Comparison of ENCODE assay signal across 19 mouse cellular contexts in genomic region chr11:69149728-69150127, GRCm38 (mm10). TPM values are rescaled to one million over a fixed set of nuclear protein-coding genes. Genes with fewer than 3 reads are reported as not detected.
DNase-seq lines count a peak whose midpoint lies in the region; ATAC-seq and TF ChIP-seq lines count a peak whose summit lies in the region.
"Had no signal": no experiment of that assay in that cellular context is flagged by ENCODE, and none has a peak within 500 bp of the region (broad histone marks: within the 10 kb centered on the region; RNA-seq: fewer than 3 reads in every experiment).

No protein-coding gene starts in this region.

- H3K79me2 ChIP-seq in myocyte (ENCODE audit: control insufficient read depth, insufficient read depth), result no peaks in the 10 kb centered on the region

- H3K27me3 ChIP-seq in embryonic facial prominence, embryonic 13.5 days, result 0 out of 2 replicates have a peak, but pooled peaks cover 7% of the 10 kb centered on the region
- peaks cover 35% of the 10 kb centered on the region for H3K27me3 ChIP-seq in embryonic facial prominence, embryonic 10.5 days (replicated peaks; ENCODE audit: low read depth, poor library complexity, severe bottlenecking)
- peaks cover 9% of the 10 kb centered on the region; the same call in 1 of the 2 replicates for H3K27me3 ChIP-seq in lung, embryonic 16.5 days (ENCODE audit: control insufficient read depth, insufficient read depth, low read depth, low read length)
- peaks cover 19% of the 10 kb centered on the region for H3K27me3 ChIP-seq in myocyte (ENCODE audit: control insufficient read depth, insufficient read depth, insufficient read length)

- peak overlapping the region; percentile 51; the same call in 1 of the 2 replicates for H3K9ac ChIP-seq in embryonic facial prominence, embryonic 13.5 days
- 0 out of 2 replicates have a peak overlapping the region, but pooled peaks have one; percentile 6 for H3K9ac ChIP-seq in lung, embryonic 16.5 days (ENCODE audit: low read length)
- H3K9ac ChIP-seq: embryonic facial prominence, embryonic 15.5 days had no signal

- peaks cover 14% of the 10 kb centered on the region for H3K4me1 ChIP-seq in embryonic facial prominence, embryonic 13.5 days
- peaks cover 12% of the 10 kb centered on the region for H3K4me1 ChIP-seq in embryonic facial prominence, embryonic 10.5 days
- peaks cover 3% of the 10 kb centered on the region; the same call in 1 of the 2 replicates for H3K4me1 ChIP-seq in lung, embryonic 16.5 days (replicated peaks; ENCODE audit: control insufficient read depth, insufficient read depth, low read length)

- DNase-seq in embryonic facial prominence, embryonic 10.5 days (ENCODE audit: low spot score), result no peak
- peak; percentile 29 for DNase-seq in heart, postnatal 4 days
- DNase-seq in heart, postnatal 14 days, result no peak
- no peak for DNase-seq in lung, adult 18-20 months
- DNase-seq: layer of hippocampus, adult 9-11 months had no signal

- no peaks in the 10 kb centered on the region for H3K9me3 ChIP-seq in embryonic facial prominence, embryonic 13.5 days
- H3K9me3 ChIP-seq in embryonic facial prominence, embryonic 10.5 days, result no peaks in the 10 kb centered on the region
- H3K9me3 ChIP-seq in lung, embryonic 16.5 days (ENCODE audit: control insufficient read depth, low read length), result no peaks in the 10 kb centered on the region
- H3K9me3 ChIP-seq: embryonic facial prominence, embryonic 15.5 days; forebrain, embryonic 10.5 days; midbrain, embryonic 12.5 days had no signal

- WGBS in embryonic facial prominence, embryonic 13.5 days, result 84% methylated on average over 6 of the region's 6 CpGs
- WGBS in embryonic facial prominence, embryonic 10.5 days, result 85% methylated on average over 6 of the region's 6 CpGs
- WGBS in lung, embryonic 16.5 days, result 61% methylated on average over 6 of the region's 6 CpGs

- intact Hi-C loops in heart, postnatal 14 days (cut with DNase I), result loop anchor here (1.0 to 2.0 kb wide), 3 partner anchors 19 to 83 kb away; partner anchors contain the start of gene Aloxe3

- no peaks in the 10 kb centered on the region for H3K36me3 ChIP-seq in embryonic facial prominence, embryonic 13.5 days
- H3K36me3 ChIP-seq in embryonic facial prominence, embryonic 10.5 days (replicated peaks), result no peaks in the 10 kb centered on the region
- H3K36me3 ChIP-seq in lung, embryonic 16.5 days (ENCODE audit: control insufficient read depth, insufficient read depth, low read length), result no peaks in the 10 kb centered on the region
- H3K36me3 ChIP-seq in myocyte (ENCODE audit: control insufficient read depth, insufficient read depth), result no peaks in the 10 kb centered on the region
- H3K36me3 ChIP-seq: embryonic facial prominence, embryonic 15.5 days; forebrain, embryonic 10.5 days; midbrain, embryonic 12.5 days had no signal

- H3K4me3 ChIP-seq in embryonic facial prominence, embryonic 13.5 days, result no peak overlapping the region
- H3K4me3 ChIP-seq in embryonic facial prominence, embryonic 10.5 days, result no peak overlapping the region
- no peak overlapping the region for H3K4me3 ChIP-seq in lung, embryonic 16.5 days (ENCODE audit: low read length)
- no peak overlapping the region for H3K4me3 ChIP-seq in myocyte
- H3K4me3 ChIP-seq: midbrain, embryonic 12.5 days had no signal

- H3K4me2 ChIP-seq in embryonic facial prominence, embryonic 13.5 days, result no peak overlapping the region
- H3K4me2 ChIP-seq in lung, embryonic 16.5 days (ENCODE audit: low read depth, low read length), result no peak overlapping the region
- H3K4me2 ChIP-seq in myocyte (ENCODE audit: low read depth), result peak overlapping the region; percentile 47

- no peak overlapping the region for H3ac ChIP-seq in myocyte (ENCODE audit: control insufficient read depth, insufficient read length)

- no peak for ATAC-seq in embryonic facial prominence, embryonic 13.5 days (ENCODE audit: insufficient number of reproducible peaks, insufficient read depth, low FRiP score, low TSS enrichment, low read depth)
- no peak for ATAC-seq in lung, embryonic 16.5 days (ENCODE audit: low read depth)
- ATAC-seq: activated CD4-positive, CD25-positive, alpha-beta regulatory T cell, adult 4 months; Patski had no signal

- no peak for TF ChIP-seq POLR2A in myocyte (IDR thresholded peaks at IDR 0.05; ENCODE audit: insufficient read length, low read depth)

- H3K27ac ChIP-seq in embryonic facial prominence, embryonic 13.5 days, result no peak overlapping the region
- no peak overlapping the region for H3K27ac ChIP-seq in embryonic facial prominence, embryonic 10.5 days (replicated peaks)
- no peak overlapping the region for H3K27ac ChIP-seq in lung, embryonic 16.5 days (ENCODE audit: low read length)
- H3K27ac ChIP-seq: embryonic facial prominence, embryonic 15.5 days; forebrain, embryonic 10.5 days; midbrain, embryonic 12.5 days had no signal

TF ChIP-seq in myocyte, 11 proteins besides CTCF, POLR2A, EP300 and RAD21:
- no peak for TF ChIP-seq MAX (IDR thresholded peaks at IDR 0.05; ENCODE audit: low read depth)
- no peak for TF ChIP-seq CEBPB (IDR thresholded peaks at IDR 0.05; ENCODE audit: insufficient read depth, poor library complexity, severe bottlenecking)
- TF ChIP-seq MYOD1 (IDR thresholded peaks at IDR 0.05; ENCODE audit: control insufficient read depth in 1 of 3, insufficient read length in 2 of 3, low read depth in 2 of 3), result no peak

RNA-seq across cellular contexts. Expression of gene Alox12b, which starts 7.1 kb away (rescaled TPM):
- polyA plus RNA-seq in embryonic facial prominence, embryonic 13.5 days (2015; fragmentation: Nextera tagmentation; extraction: Ambion mirVana), result 0.21 TPM in 1 of 2 replicates, not detected in the other
- polyA plus RNA-seq in embryonic facial prominence, embryonic 10.5 days (2016; fragmentation: Nextera tagmentation; extraction: Ambion mirVana), result 0.27 TPM in 1 of 2 replicates, not detected in the other
- not detected for total RNA-seq in heart, postnatal 4 days (2021)
- not detected for total RNA-seq in heart, postnatal 14 days (2021)
- polyA plus RNA-seq in lung, embryonic 16.5 days (2015; fragmentation: Nextera tagmentation; extraction: Ambion mirVana), result 0.33 TPM in 1 of 2 replicates, not detected in the other
- not detected for polyA plus RNA-seq in myocyte (2012; fragmentation: generic; extraction: Trizol)
- total RNA-seq: adrenal gland, postnatal 25 days; heart, adult 18-20 months; heart, postnatal 10 days; neutrophil, adult 5-6 weeks had no signal
- polyA plus RNA-seq: activated CD4-positive, CD25-positive, alpha-beta regulatory T cell, adult 4 months; C2C12; Patski had no signal

RNA-seq across cellular contexts. Expression of gene Aloxe3, which starts 24.0 kb away (rescaled TPM):
- 1.1 TPM in 2 replicates for polyA plus RNA-seq in embryonic facial prominence, embryonic 13.5 days (2015; fragmentation: Nextera tagmentation; extraction: Ambion mirVana)
- polyA plus RNA-seq in embryonic facial prominence, embryonic 10.5 days (2016; fragmentation: Nextera tagmentation; extraction: Ambion mirVana), result 0.04 and 0.19 TPM in 2 replicates
- total RNA-seq in heart, postnatal 4 days (2021), result under 1 TPM in 1 of 2 experiments, not detected in 1; 0.45 TPM
- not detected for total RNA-seq in heart, postnatal 14 days (2021)
- polyA plus RNA-seq in lung, embryonic 16.5 days (2015; fragmentation: Nextera tagmentation; extraction: Ambion mirVana), result 0.24 and 0.31 TPM in 2 replicates
- 0.01 TPM for polyA plus RNA-seq in myocyte (2012; fragmentation: generic; extraction: Trizol)
- total RNA-seq: heart, adult 18-20 months; heart, postnatal 10 days; neutrophil, adult 5-6 weeks had no signal

RNA-seq across cellular contexts. Expression of gene 9130213A22Rik, which starts 27.3 kb away (rescaled TPM):
- polyA plus RNA-seq in embryonic facial prominence, embryonic 13.5 days (2015; fragmentation: Nextera tagmentation; extraction: Ambion mirVana), result 0.13 and 0.17 TPM in 2 replicates
- polyA plus RNA-seq in embryonic facial prominence, embryonic 10.5 days (2016; fragmentation: Nextera tagmentation; extraction: Ambion mirVana), result 0.12 TPM in 1 of 2 replicates, not detected in the other
- under 1 TPM; 0.29 to 0.65 TPM for total RNA-seq in heart, postnatal 4 days (2021)
- total RNA-seq in heart, postnatal 14 days (2021), result under 1 TPM; 0.33 to 0.44 TPM
- 0.36 and 0.44 TPM in 2 replicates for polyA plus RNA-seq in lung, embryonic 16.5 days (2015; fragmentation: Nextera tagmentation; extraction: Ambion mirVana)
- 0.78 TPM for polyA plus RNA-seq in myocyte (2012; fragmentation: generic; extraction: Trizol)
- polyA plus RNA-seq: activated CD4-positive, CD25-positive, alpha-beta regulatory T cell, adult 4 months had no signal

RNA-seq across cellular contexts. Expression of gene Hes7, which starts 29.5 kb away (rescaled TPM):
- polyA plus RNA-seq in embryonic facial prominence, embryonic 13.5 days (2015; fragmentation: Nextera tagmentation; extraction: Ambion mirVana), result 0.44 and 0.47 TPM in 2 replicates
- polyA plus RNA-seq in embryonic facial prominence, embryonic 10.5 days (2016; fragmentation: Nextera tagmentation; extraction: Ambion mirVana), result 0.16 and 0.36 TPM in 2 replicates
- total RNA-seq in heart, postnatal 4 days (2021), result under 1 TPM; 0.23 to 0.29 TPM
- under 1 TPM; 0.14 to 0.32 TPM for total RNA-seq in heart, postnatal 14 days (2021)
- 0.38 and 0.43 TPM in 2 replicates for polyA plus RNA-seq in lung, embryonic 16.5 days (2015; fragmentation: Nextera tagmentation; extraction: Ambion mirVana)
- 0.28 TPM for polyA plus RNA-seq in myocyte (2012; fragmentation: generic; extraction: Trizol)
- total RNA-seq: adrenal gland, postnatal 25 days had no signal
- polyA plus RNA-seq: activated CD4-positive, CD25-positive, alpha-beta regulatory T cell, adult 4 months had no signal

RNA-seq across cellular contexts. Expression of gene Alox8, which starts 47.9 kb away (rescaled TPM):
- polyA plus RNA-seq in embryonic facial prominence, embryonic 13.5 days (2015; fragmentation: Nextera tagmentation; extraction: Ambion mirVana), result 0.23 and 0.52 TPM in 2 replicates
- polyA plus RNA-seq in embryonic facial prominence, embryonic 10.5 days (2016; fragmentation: Nextera tagmentation; extraction: Ambion mirVana), result 0.09 and 0.13 TPM in 2 replicates
- total RNA-seq in heart, postnatal 4 days (2021), result 1 to 10 TPM; 3.8 to 5.0 TPM
- 1 to 10 TPM in 1 of 2 experiments, under 1 TPM in 1; 0.88 to 1.7 TPM for total RNA-seq in heart, postnatal 14 days (2021)
- 0.43 and 0.44 TPM in 2 replicates for polyA plus RNA-seq in lung, embryonic 16.5 days (2015; fragmentation: Nextera tagmentation; extraction: Ambion mirVana)
- polyA plus RNA-seq in myocyte (2012; fragmentation: generic; extraction: Trizol), result not detected
- total RNA-seq: adrenal gland, postnatal 25 days; neutrophil, adult 5-6 weeks had no signal
- polyA plus RNA-seq: lung, adult 2 months; Patski had no signal
